Mouse (Mus musculus): ENCODE measurements around the gene H60b. TPM values are rescaled to one million over a fixed set of nuclear protein-coding genes. Genes with fewer than 3 reads are reported as not detected.

Gene H60b
- total and polyA plus RNA-seq, 3 experiments, result not detected

GRCm38 (mm10) chr10:22142926-22143325 is 15.5 kb upstream of the H60b start:
- Histone ChIP-seq H3K27me3 (replicated peaks) (no peaks in the 10 kb centered on the region), H3K79me2 (replicated peaks; ENCODE audit: control insufficient read depth, extremely low read depth, insufficient read depth, poor library complexity, severe bottlenecking) (no peaks in the 10 kb centered on the region), H3K36me3 (replicated peaks in 1 of 2; ENCODE audit: control insufficient read depth in 1 of 2, insufficient read depth in 1 of 2, low read length in 1 of 2) (peaks cover 0 to 11% of the 10 kb centered on the region in 2 experiments), H3K9ac (ENCODE audit: insufficient read depth, low read depth) (no peak overlapping the region), H3K27ac (ENCODE audit: insufficient read depth, low read depth) (no peak overlapping the region), H3K9me3 (replicated peaks; ENCODE audit: low read length) (peaks cover 2% of the 10 kb centered on the region), H3K4me3 (replicated peaks in 1 of 3; ENCODE audit: low read depth in 2 of 3, low read length in 2 of 3, poor library complexity in 1 of 3) (no peak overlapping the region), H3K4me1 (ENCODE audit: control insufficient read depth in 1 of 2, insufficient read depth in 2 of 2) (peaks cover 0 to 2% of the 10 kb centered on the region in 2 experiments; a peak in 2 of 4 replicates), H3K4me2 (ENCODE audit: insufficient read depth, low read depth, poor library complexity, severe bottlenecking) (no peak overlapping the region)
- no peak for DNase-seq (ENCODE audit: extremely low read depth)
- dilution Hi-C loops (cut with MboI; ENCODE audit: extremely low pct_ligation_motif_present, extremely low pct_unique_long_range_greater_than_20kb, low sequenced_read_pairs), result no loop called here
- in situ Hi-C loops (cut with MboI; ENCODE audit: low pct_ligation_motif_present, low pct_unique_long_range_greater_than_20kb, low sequenced_read_pairs), result loop anchor here (25.0 kb wide), 1 partner anchor 106 kb away; no protein-coding TSS in a partner anchor
- TF ChIP-seq TCF12 (IDR thresholded peaks at IDR 0.05; ENCODE audit: low read depth, low read length) (no peak), EP300 (IDR thresholded peaks at IDR 0.05; ENCODE audit: low read length) (no peak), ELF1 (IDR thresholded peaks at IDR 0.05; ENCODE audit: low read depth, low read length) (no peak), TBP (conservative IDR thresholded peaks at IDR 0.05; ENCODE audit: low read depth, low read length) (no peak), SMC3 (IDR thresholded peaks at IDR 0.05; ENCODE audit: low read depth, low read length) (no peak), ZC3H11A (IDR thresholded peaks at IDR 0.05; ENCODE audit: low read depth, low read length) (no peak), NRF1 (IDR thresholded peaks at IDR 0.05; ENCODE audit: low read depth, low read length) (no peak), NELFE (IDR thresholded peaks at IDR 0.05; ENCODE audit: low read depth, low read length) (no peak), MEF2A (IDR thresholded peaks at IDR 0.05; ENCODE audit: borderline replicate concordance, low read depth, low read length) (no peak), E2F4 (IDR thresholded peaks at IDR 0.05; ENCODE audit: insufficient replicate concordance, low read depth, low read length) (no peak), MYC (IDR thresholded peaks at IDR 0.05; ENCODE audit: low read depth, low read length) (no peak), RAD21 (IDR thresholded peaks at IDR 0.05; ENCODE audit: low read depth, low read length) (no peak), HCFC1 (IDR thresholded peaks at IDR 0.05; ENCODE audit: low read depth, low read length) (no peak), SIN3A (IDR thresholded peaks at IDR 0.05; ENCODE audit: low read length) (no peak), GABPA (IDR thresholded peaks at IDR 0.05; ENCODE audit: insufficient replicate concordance, low read depth, low read length) (no peak), CTCF (conservative IDR thresholded peaks at IDR 0.05 in 1 of 2, IDR thresholded peaks at IDR 0.05 in 1 of 2; ENCODE audit: low read depth in 2 of 2, low read length in 2 of 2) (no peak), ETS1 (conservative IDR thresholded peaks at IDR 0.05; ENCODE audit: low read depth, low read length) (no peak), USF2 (conservative IDR thresholded peaks at IDR 0.05; ENCODE audit: low read depth, low read length) (no peak)

DNA sequence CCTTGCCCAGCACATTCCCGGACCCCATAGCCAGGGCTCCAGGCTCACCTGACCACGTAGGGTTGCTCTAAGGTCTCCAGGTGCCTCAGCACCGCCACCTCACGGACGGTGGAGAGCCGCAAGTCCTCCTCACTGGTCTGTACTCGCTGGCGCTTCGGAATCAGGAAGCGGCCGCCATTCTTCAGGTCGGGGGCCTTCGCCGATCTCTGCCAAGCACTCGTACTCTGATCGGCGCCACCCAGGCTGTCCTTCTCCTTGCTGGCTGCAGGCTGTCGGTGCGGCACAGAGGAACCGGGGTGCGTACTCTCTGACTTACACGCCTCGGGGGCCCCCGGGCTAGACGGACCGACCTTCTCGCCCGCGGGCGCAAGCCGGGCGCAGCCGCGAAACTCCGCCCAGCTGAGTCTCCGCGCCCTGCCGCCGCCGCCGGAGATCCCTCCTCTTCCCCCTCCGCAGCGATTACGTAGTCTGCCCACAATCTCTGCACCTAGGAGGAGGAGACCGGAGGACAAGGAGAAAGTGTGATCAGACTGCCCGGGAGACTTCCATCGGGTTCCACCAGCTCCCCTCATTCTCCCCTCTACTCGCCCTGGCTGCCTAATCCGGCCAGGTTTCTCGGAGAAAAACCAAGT is 9.8 kb upstream of the H60b start:
- H3K4me3 ChIP-seq (replicated peaks in 1 of 3; ENCODE audit: low read depth in 2 of 3, low read length in 2 of 3, poor library complexity in 1 of 3), result peak overlapping the region; percentile 65 to 78 (median 70)
- in situ Hi-C loops (cut with MboI; ENCODE audit: low pct_ligation_motif_present, low pct_unique_long_range_greater_than_20kb, low sequenced_read_pairs), result loop anchor here (25.0 kb wide), 1 partner anchor 111 kb away; no protein-coding TSS in a partner anchor
- H3K4me2 ChIP-seq (ENCODE audit: insufficient read depth, low read depth, poor library complexity, severe bottlenecking), result peak overlapping the region; percentile 83
- DNase-seq (ENCODE audit: extremely low read depth), result peak; percentile 79
- peaks cover 2% of the 10 kb centered on the region for H3K9me3 ChIP-seq (replicated peaks; ENCODE audit: low read length)
- dilution Hi-C loops (cut with MboI; ENCODE audit: extremely low pct_ligation_motif_present, extremely low pct_unique_long_range_greater_than_20kb, low sequenced_read_pairs), result no loop called here
- H3K9ac ChIP-seq (ENCODE audit: insufficient read depth, low read depth), result peak overlapping the region; percentile 68
- peaks cover 0 to 3% of the 10 kb centered on the region in 2 experiments; a peak in 1 of 4 replicates for H3K4me1 ChIP-seq (ENCODE audit: control insufficient read depth in 1 of 2, insufficient read depth in 2 of 2)
- peaks cover 0 to 11% of the 10 kb centered on the region in 2 experiments for H3K36me3 ChIP-seq (replicated peaks in 1 of 2; ENCODE audit: control insufficient read depth in 1 of 2, insufficient read depth in 1 of 2, low read length in 1 of 2)
- H3K27ac ChIP-seq (ENCODE audit: insufficient read depth, low read depth), result peak overlapping the region; percentile 37; the same call in 1 of the 2 replicates
- H3K27me3 ChIP-seq (replicated peaks), result peaks cover 2% of the 10 kb centered on the region
- no peaks in the 10 kb centered on the region for H3K79me2 ChIP-seq (replicated peaks; ENCODE audit: control insufficient read depth, extremely low read depth, insufficient read depth, poor library complexity, severe bottlenecking)
- 0 out of 2 replicates have a peak, but pooled peaks have one; percentile 41 for TF ChIP-seq MAX (IDR thresholded peaks at IDR 0.05; ENCODE audit: low read length)
- TF ChIP-seq CHD1 (IDR thresholded peaks at IDR 0.05; ENCODE audit: low read depth, low read length), result no peak
- TF ChIP-seq JUND (conservative IDR thresholded peaks at IDR 0.05; ENCODE audit: low read depth, low read length), result no peak
- peak; percentile 5 for TF ChIP-seq RAD21 (IDR thresholded peaks at IDR 0.05; ENCODE audit: low read depth, low read length)
- peak in 1 of 2 experiments; percentile 65; a peak in 2 of 4 replicates for TF ChIP-seq CTCF (conservative IDR thresholded peaks at IDR 0.05 in 1 of 2, IDR thresholded peaks at IDR 0.05 in 1 of 2; ENCODE audit: low read depth in 2 of 2, low read length in 2 of 2)
- TF ChIP-seq KAT2A (IDR thresholded peaks at IDR 0.05; ENCODE audit: insufficient replicate concordance, low read length), result no peak
- TF ChIP-seq ELF1 (IDR thresholded peaks at IDR 0.05; ENCODE audit: low read depth, low read length), result peak; percentile 82
- TF ChIP-seq BHLHE40 (IDR thresholded peaks at IDR 0.05; ENCODE audit: low read depth, low read length), result no peak; the same call in 1 of the 2 replicates
- TF ChIP-seq ZMIZ1 (IDR thresholded peaks at IDR 0.05; ENCODE audit: low read depth, low read length), result peak; percentile 80
- TF ChIP-seq IRF4 (IDR thresholded peaks at IDR 0.05; ENCODE audit: low read depth, low read length), result no peak
- 0 out of 2 replicates have a peak, but pooled peaks have one; percentile 37 for TF ChIP-seq TBP (conservative IDR thresholded peaks at IDR 0.05; ENCODE audit: low read depth, low read length)
- TF ChIP-seq EP300 (IDR thresholded peaks at IDR 0.05; ENCODE audit: low read length), result no peak
- peak; percentile 34 for TF ChIP-seq SMC3 (IDR thresholded peaks at IDR 0.05; ENCODE audit: low read depth, low read length)
- TF ChIP-seq MEF2A (IDR thresholded peaks at IDR 0.05; ENCODE audit: borderline replicate concordance, low read depth, low read length), result 0 out of 2 replicates have a peak, but pooled peaks have one; percentile 23
- no peak for TF ChIP-seq USF1 (IDR thresholded peaks at IDR 0.05; ENCODE audit: low read depth, low read length)
- peak; percentile 77 for TF ChIP-seq NELFE (IDR thresholded peaks at IDR 0.05; ENCODE audit: low read depth, low read length)
- TF ChIP-seq HCFC1 (IDR thresholded peaks at IDR 0.05; ENCODE audit: low read depth, low read length), result peak; percentile 33; the same call in 1 of the 2 replicates
- TF ChIP-seq E2F4 (IDR thresholded peaks at IDR 0.05; ENCODE audit: insufficient replicate concordance, low read depth, low read length), result no peak
- no peak for TF ChIP-seq GABPA (IDR thresholded peaks at IDR 0.05; ENCODE audit: insufficient replicate concordance, low read depth, low read length)
- TF ChIP-seq TCF12 (IDR thresholded peaks at IDR 0.05; ENCODE audit: low read depth, low read length), result peak; percentile 58; the same call in 1 of the 2 replicates
- no peak for TF ChIP-seq PAX5 (IDR thresholded peaks at IDR 0.05; ENCODE audit: low read length)
- TF ChIP-seq NRF1 (IDR thresholded peaks at IDR 0.05; ENCODE audit: low read depth, low read length), result peak; percentile 62
- peak; percentile 90 for TF ChIP-seq POLR2A (IDR thresholded peaks at IDR 0.05; ENCODE audit: low read depth, low read length)
